Mouse (Mus musculus): ENCODE results near the gene Tmem189. TPM values are rescaled to one million over a fixed set of nuclear protein-coding genes. Genes with fewer than 3 reads are reported as not detected.

The Tmem189 gene
- polyA plus RNA-seq, 1 experiment: 288 TPM

DNA sequence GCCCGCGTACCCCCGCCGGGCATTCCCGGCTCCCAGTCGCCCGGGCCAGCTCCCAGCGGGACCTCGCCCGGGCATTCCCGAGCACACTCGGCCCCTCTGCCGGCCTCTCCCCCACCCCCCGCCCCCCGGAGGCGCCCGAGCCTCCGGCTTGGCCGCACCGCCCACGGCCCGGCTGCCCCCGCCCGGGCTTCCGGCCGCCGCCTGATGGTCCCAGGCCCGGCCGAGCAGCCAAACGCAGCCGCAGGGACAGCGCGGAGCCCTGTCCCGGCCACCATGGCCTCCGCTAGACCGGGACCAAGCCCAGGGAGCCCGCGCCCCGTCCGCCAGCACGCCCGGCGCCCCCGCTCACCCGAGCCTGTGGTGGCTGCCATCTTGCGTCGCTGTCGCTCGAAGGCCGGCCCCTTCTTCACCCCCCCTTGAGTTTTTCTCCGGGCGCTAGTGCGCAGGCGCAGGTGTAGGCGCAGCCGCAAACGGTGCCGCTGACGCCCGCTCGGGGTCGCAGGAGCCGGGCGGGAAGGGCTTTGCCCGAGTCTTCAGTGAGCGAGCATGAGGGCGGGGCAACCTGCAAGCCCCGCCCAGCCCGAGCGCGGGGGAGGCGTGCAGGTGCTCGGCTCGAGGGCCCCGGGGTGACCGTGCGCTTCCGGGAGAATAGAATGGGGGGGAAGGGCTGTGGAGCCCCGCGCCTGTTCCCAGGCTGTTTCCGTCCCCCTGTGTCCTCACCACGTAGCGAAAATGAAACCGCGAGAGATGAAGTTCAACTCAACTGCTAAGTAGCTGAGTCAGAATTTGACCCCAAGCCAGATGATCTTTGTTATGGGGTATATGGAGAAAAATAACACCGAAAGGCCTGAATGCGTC, 57.8 kb downstream of the Tmem189 start, which contains the start of gene Ube2v1:
TSS of gene Ube2v1 (minus strand) at position 505 of the 858 bp plus-strand sequence.
- WGBS: under 1% methylated on average over 86 of the region's 87 CpGs
- Histone ChIP-seq H3K36me3 (ENCODE audit: control insufficient read depth, insufficient read depth, low read length) (no peaks in the 10 kb centered on the region), H3K27ac (ENCODE audit: insufficient read depth, low read depth, low read length) (peak within 1 kb of the TSS; percentile 97), H3K4me3 (ENCODE audit: insufficient read depth, low read depth, low read length) (peak within 1 kb of the TSS; percentile 81), H3K27me3 (replicated peaks; ENCODE audit: control insufficient read depth, insufficient read depth, low read length) (no peaks in the 10 kb centered on the region), H3K4me1 (ENCODE audit: control insufficient read depth, insufficient read depth, low read length) (peaks cover 27% of the 10 kb centered on the region)
- no peak for TF ChIP-seq CTCF (conservative IDR thresholded peaks at IDR 0.05; ENCODE audit: insufficient read depth, insufficient read length, low read depth, low read length)
- no peak for TF ChIP-seq POLR2A (IDR thresholded peaks at IDR 0.05; ENCODE audit: low read depth, low read length)
- DNase-seq: peak; percentile 99

DNA sequence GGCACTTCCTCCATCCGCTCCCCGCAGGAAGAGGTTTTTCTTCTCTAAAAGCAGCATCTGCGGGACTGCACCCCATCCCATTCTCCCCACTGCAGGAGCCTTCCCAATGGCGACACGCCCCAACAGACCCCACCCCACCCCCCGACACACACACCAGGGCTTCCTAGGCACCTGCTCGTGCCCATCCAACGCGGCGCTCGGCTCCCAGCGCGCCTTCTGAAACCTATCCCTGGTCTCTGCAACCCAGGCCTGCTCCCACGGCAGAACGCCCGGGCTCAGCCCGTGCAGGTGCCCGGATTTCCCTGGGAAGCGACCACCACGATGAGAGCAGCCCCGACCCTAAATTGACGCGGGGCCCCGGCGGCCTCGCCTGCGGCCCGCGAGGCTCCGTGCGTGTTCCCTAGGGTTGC, 58.4 kb downstream of the Tmem189 start:
- peaks cover 27% of the 10 kb centered on the region for H3K4me1 ChIP-seq (ENCODE audit: control insufficient read depth, insufficient read depth, low read length)
- no peak for DNase-seq

DNA sequence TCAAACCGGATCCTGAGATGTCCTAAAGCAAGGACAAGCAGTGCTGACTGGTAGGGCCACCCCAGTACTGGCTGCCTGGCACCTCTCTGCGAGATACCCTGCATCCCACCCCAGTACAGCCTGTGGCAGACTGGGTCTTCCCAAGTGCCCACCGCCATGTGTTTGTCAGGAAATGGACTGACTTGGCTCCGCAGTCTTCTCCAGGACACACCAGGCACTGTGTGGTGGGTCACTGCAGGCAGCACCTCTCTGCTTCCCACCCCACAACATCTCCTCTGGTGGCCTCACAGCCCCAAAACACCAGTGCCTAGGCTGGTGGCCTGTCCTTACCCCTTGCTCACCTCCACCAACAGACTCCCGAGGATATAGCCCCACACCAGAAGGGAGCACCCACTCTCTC, 59.2 kb downstream of the Tmem189 start:
- 46% methylated on average over 5 of the region's 5 CpGs for WGBS
- Histone ChIP-seq H3K27me3 (replicated peaks; ENCODE audit: control insufficient read depth, insufficient read depth, low read length) (no peaks in the 10 kb centered on the region), H3K27ac (ENCODE audit: insufficient read depth, low read depth, low read length) (no peak overlapping the region), H3K36me3 (ENCODE audit: control insufficient read depth, insufficient read depth, low read length) (no peaks in the 10 kb centered on the region), H3K4me1 (ENCODE audit: control insufficient read depth, insufficient read depth, low read length) (peaks cover 27% of the 10 kb centered on the region), H3K4me3 (ENCODE audit: insufficient read depth, low read depth, low read length) (peak overlapping the region; percentile 81)
- no peak for TF ChIP-seq POLR2A (IDR thresholded peaks at IDR 0.05; ENCODE audit: low read depth, low read length)
- TF ChIP-seq CTCF (conservative IDR thresholded peaks at IDR 0.05; ENCODE audit: insufficient read depth, insufficient read length, low read depth, low read length): no peak
- DNase-seq: no peak

More for the DNA sequence above, 58.4 kb downstream of the Tmem189 start:
- Histone ChIP-seq H3K27ac (ENCODE audit: insufficient read depth, low read depth, low read length) (no peak overlapping the region; the same call in 1 of the 2 replicates), H3K36me3 (ENCODE audit: control insufficient read depth, insufficient read depth, low read length) (no peaks in the 10 kb centered on the region), H3K4me3 (ENCODE audit: insufficient read depth, low read depth, low read length) (peak overlapping the region; percentile 81), H3K27me3 (replicated peaks; ENCODE audit: control insufficient read depth, insufficient read depth, low read length) (no peaks in the 10 kb centered on the region)
- no peak for TF ChIP-seq CTCF (conservative IDR thresholded peaks at IDR 0.05; ENCODE audit: insufficient read depth, insufficient read length, low read depth, low read length)
- no peak for TF ChIP-seq POLR2A (IDR thresholded peaks at IDR 0.05; ENCODE audit: low read depth, low read length)
- under 1% methylated on average over 31 of the region's 31 CpGs for WGBS

DNA sequence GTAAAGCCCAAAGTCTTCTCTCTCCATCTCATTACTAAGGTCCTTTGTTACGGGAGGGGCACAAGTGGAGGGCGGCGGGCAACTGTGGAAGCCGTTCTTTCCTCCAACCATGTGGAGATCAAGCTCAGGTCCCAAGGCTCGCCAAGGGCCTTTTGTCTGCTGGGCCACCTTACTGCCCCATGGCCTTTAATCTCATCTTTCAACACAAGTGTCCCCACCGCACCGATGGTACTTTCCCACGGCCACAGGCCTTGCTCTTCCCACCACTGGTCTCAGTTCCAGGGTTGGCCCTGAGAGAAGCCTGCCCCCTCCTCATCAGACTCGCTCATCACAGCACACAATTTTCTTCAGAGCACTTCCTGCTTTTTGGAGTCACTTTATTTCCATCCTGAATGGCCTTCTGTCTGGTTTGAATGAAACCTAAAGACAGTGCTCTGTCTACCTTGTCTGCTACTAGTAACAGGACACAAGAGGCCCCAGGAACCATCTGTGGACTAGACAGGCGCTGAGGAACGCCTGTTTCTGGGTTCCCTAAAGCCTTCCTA, 59.9 kb downstream of the Tmem189 start:
- Histone ChIP-seq H3K27ac (ENCODE audit: insufficient read depth, low read depth, low read length) (no peak overlapping the region; the same call in 1 of the 2 replicates), H3K4me3 (ENCODE audit: insufficient read depth, low read depth, low read length) (no peak overlapping the region), H3K27me3 (replicated peaks; ENCODE audit: control insufficient read depth, insufficient read depth, low read length) (no peaks in the 10 kb centered on the region), H3K4me1 (ENCODE audit: control insufficient read depth, insufficient read depth, low read length) (peaks cover 27% of the 10 kb centered on the region), H3K36me3 (ENCODE audit: control insufficient read depth, insufficient read depth, low read length) (no peaks in the 10 kb centered on the region)
- TF ChIP-seq CTCF (conservative IDR thresholded peaks at IDR 0.05; ENCODE audit: insufficient read depth, insufficient read length, low read depth, low read length) (no peak), POLR2A (IDR thresholded peaks at IDR 0.05; ENCODE audit: low read depth, low read length) (no peak)
- 67% methylated on average over 11 of the region's 11 CpGs for WGBS
- no peak for DNase-seq

DNA sequence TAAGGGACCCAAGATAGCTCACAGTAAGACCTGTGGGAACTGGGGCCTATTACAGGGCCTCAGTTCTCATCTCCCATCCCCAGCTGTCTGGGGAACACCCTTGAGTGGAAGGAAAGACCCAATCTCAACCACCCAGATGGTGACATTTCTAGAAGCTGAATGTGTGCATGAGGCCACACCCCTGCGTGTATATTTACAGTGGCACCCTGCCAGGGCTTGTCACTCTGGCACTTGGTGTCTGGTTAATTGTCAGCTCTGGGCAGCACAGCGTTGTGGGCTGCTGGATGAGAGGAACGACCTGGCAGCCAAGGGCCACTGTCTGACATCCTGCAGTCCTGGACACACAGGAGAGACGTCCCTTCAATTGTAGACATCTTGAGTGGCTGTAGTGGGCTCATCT, 60.8 kb downstream of the Tmem189 start:
- H3K4me1 ChIP-seq (ENCODE audit: control insufficient read depth, insufficient read depth, low read length): peaks cover 24% of the 10 kb centered on the region
- WGBS: 23% methylated on average over 4 of the region's 4 CpGs
- H3K27ac ChIP-seq (ENCODE audit: insufficient read depth, low read depth, low read length): no peak overlapping the region
- no peaks in the 10 kb centered on the region for H3K27me3 ChIP-seq (replicated peaks; ENCODE audit: control insufficient read depth, insufficient read depth, low read length)
- peak; percentile 74 for DNase-seq
- H3K36me3 ChIP-seq (ENCODE audit: control insufficient read depth, insufficient read depth, low read length): no peaks in the 10 kb centered on the region
- no peak overlapping the region for H3K4me3 ChIP-seq (ENCODE audit: insufficient read depth, low read depth, low read length)
- TF ChIP-seq CTCF (conservative IDR thresholded peaks at IDR 0.05; ENCODE audit: insufficient read depth, insufficient read length, low read depth, low read length) (no peak), POLR2A (IDR thresholded peaks at IDR 0.05; ENCODE audit: low read depth, low read length) (no peak)

DNA sequence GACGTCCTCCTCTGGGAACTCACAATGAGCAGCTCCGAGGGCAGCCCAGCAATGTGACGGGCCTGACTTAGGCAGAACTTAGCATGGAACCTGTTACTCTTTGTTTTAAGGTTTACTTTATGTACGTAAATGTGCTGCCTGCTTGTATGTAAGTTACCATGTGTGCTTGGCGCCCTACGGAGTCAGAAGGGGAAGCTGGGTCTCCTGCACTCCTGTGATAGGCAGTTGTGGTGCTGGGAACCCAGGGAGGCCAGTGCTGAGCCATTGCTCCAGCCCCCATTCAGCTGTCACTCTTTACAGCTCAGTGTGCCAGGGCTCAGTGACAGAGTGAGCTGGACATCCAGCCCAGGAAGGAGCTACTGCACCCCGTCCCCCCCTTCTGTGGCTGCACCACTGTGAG, 62.6 kb downstream of the Tmem189 start:
- Histone ChIP-seq H3K36me3 (ENCODE audit: control insufficient read depth, insufficient read depth, low read length) (no peaks in the 10 kb centered on the region), H3K4me1 (ENCODE audit: control insufficient read depth, insufficient read depth, low read length) (peaks cover 28% of the 10 kb centered on the region), H3K27ac (ENCODE audit: insufficient read depth, low read depth, low read length) (no peak overlapping the region), H3K4me3 (ENCODE audit: insufficient read depth, low read depth, low read length) (no peak overlapping the region), H3K27me3 (replicated peaks; ENCODE audit: control insufficient read depth, insufficient read depth, low read length) (no peaks in the 10 kb centered on the region)
- 82% methylated on average over 7 of the region's 7 CpGs for WGBS
- TF ChIP-seq POLR2A (IDR thresholded peaks at IDR 0.05; ENCODE audit: low read depth, low read length) (no peak), CTCF (conservative IDR thresholded peaks at IDR 0.05; ENCODE audit: insufficient read depth, insufficient read length, low read depth, low read length) (no peak)
- DNase-seq: no peak

DNA sequence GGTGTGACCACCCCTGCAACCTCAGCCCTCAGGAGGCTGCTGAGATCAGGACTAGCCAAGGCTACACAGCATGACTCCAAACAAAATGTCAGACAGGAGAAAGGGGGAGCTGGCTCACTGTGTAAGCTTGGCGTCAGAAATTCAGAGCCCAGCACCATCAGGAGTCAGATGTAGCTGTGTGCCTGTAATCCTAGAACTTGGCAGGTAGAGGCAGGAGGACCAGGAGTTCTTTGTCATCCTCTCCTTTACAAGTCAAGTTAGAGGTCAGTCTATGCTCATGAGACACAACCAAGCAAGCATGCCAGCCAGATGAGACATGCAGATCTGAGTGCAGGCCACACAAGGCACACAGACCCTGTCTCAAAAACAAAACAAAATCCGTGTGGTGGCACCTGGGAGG, 64.0 kb downstream of the Tmem189 start:
- DNase-seq: no peak
- WGBS: 41% methylated on average over 2 of the region's 2 CpGs
- Histone ChIP-seq H3K4me3 (ENCODE audit: insufficient read depth, low read depth, low read length) (no peak overlapping the region), H3K36me3 (ENCODE audit: control insufficient read depth, insufficient read depth, low read length) (no peaks in the 10 kb centered on the region), H3K27ac (ENCODE audit: insufficient read depth, low read depth, low read length) (no peak overlapping the region), H3K4me1 (ENCODE audit: control insufficient read depth, insufficient read depth, low read length) (peaks cover 29% of the 10 kb centered on the region), H3K27me3 (replicated peaks; ENCODE audit: control insufficient read depth, insufficient read depth, low read length) (no peaks in the 10 kb centered on the region)
- TF ChIP-seq CTCF (conservative IDR thresholded peaks at IDR 0.05; ENCODE audit: insufficient read depth, insufficient read length, low read depth, low read length): no peak
- no peak for TF ChIP-seq POLR2A (IDR thresholded peaks at IDR 0.05; ENCODE audit: low read depth, low read length)

Measured in kidney, adult 2 months (tissue).